Mouse (Mus musculus): ENCODE results near the gene Gdf9.

Gdf9 gene

DNA sequence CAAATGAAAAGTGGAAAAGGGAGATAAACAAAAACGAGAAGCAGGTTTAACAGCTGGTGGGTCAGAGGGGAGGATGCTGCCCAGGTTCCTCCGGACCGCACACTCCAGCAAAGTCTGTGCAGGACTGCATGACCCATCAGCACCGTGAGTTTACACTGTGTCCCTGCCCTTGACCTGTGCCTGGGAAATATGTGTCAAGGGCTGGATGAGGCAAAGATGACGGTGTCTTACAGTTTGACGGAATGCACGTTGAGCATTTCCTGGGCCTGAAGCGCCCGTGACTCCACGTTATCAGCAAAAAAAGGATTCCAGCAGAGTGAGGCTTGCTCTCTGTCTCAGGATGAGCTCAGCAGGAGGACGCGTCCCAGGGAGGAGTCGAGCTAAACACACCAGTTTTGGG, 14.7 kb downstream of the Gdf9 start:
- DNase-seq (ENCODE audit: low spot score), result no peak

DNA sequence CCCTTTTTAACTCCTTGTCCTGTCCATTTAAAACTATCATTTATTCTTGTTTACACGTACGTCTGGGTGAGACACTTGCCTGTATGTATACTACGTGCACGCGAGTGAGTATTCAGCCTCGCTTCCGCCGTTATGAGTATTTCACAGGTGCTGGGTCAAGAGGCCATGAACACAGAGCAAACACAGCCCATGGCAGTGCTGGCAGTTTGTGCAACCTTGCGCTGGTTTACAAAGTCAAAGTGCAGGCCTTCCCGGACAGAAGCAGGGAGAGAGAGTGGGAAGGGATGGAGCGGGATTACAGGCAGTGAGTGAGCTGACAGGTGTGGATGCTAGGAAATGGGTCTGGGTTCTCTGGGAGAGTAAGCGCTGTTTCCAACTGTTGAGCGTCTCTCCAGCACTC, 15.4 kb downstream of the Gdf9 start:
- no peak for DNase-seq (ENCODE audit: low spot score)

DNA sequence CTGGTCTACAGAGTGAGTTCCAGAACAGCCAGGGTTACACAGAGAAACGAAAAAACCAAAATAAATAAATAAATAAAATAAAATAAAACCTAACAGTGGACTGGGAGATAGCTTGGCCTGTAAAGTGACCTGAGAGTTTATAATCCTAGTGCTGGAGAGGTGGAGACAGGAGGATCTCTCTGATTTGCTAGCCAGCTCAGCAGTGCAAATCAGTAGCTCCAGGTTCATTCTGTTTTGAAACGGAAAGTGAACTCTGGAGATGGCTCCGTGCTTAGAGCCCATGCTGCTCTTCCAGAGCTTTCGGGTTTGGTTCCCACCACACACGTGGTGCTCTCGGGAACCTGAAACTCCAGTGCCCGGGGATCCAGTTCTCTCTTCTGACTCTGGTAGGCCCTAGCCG, 17.2 kb downstream of the Gdf9 start:
- no peak for DNase-seq (ENCODE audit: low spot score)

DNA sequence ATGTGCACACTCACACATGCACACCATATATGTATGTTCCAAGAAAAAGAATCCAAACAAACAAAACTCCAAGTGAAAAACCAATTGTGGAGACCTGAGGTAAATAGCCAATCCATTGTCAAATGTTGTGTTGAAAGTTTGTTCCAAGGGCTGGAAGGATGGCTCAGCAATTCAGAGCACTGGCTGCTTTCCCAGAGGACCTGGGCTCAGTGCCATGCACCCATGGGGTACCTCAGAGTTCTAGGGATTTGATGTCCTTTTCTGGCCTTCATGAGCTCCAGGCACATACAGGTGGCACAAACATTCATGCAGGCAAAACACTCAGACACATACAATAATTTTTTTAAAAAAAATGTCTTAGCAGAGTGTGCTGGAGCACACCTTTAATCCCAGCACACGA, 17.7 kb downstream of the Gdf9 start:
- DNase-seq (ENCODE audit: low spot score), result no peak

DNA sequence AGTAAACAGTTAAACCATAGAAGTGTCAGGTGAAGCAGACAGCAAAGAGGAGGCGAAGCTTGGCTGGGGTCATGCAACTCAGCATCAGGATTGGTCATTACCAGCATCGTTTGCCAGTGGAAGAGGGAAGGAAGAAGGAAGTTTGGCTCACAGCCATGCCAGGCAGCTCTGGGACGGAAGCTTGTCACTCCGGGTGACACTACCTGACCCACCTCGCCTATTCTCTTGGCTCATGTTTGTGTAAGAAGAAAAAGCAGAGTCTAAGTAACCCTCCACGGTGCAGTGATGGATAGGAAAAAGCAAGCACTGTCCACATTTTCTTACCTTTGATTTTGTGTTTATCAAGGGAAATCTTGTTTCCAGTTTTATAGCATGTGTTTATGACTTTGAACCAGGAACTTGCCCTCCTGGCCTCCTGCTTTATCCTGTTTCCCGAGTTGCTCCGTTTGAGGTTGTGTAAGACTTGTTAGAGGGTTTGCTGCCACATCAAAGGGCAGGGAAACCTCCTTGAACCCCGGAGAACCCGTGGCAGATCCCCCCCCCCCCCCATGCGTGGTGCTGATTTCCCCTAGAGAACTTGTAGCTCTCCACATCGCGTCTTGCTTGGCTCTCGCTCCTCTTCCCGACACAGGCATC, 19.4 kb downstream of the Gdf9 start:
- no peak for DNase-seq (ENCODE audit: low spot score)

DNA sequence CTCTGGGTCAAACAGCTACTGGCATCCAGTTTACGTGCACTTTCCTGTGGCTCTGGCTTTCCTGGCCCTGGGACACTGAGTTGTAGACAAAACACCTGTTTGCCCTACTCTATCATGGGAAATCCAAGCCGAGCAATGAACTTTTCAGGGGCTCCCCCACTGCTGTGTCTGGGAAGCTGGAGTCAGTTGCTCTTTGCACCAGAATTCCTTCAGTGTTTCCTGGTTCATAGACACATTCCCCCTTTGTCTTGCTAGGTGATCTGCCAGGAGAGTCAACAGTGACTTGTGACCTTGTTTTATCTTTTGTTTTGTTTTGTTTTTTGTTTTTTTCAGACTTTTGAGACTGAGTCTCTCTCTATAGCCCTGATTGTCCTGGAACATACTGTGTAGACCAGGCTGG, 20.5 kb downstream of the Gdf9 start:
- no peak for DNase-seq (ENCODE audit: low spot score)

DNA sequence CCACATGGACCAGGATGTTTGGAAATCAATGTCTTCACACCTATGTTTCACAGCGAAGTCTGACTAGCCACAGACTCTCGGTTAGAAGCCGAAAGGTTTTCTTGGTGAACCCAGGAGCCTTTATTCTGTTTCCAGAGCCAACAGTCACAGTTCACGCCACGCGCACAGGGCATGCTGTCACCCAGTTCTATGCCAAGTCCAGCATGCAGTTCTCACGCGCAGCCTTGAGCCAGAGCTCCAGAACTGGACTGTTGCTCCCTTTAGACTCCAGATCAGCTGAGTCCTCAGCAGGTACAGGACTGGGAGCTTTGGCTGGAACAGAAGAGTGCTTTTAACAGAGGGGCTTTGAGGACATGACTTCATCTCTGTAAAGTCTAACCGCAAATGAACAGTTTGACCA, 21.6 kb downstream of the Gdf9 start:
- no peak for DNase-seq (ENCODE audit: low spot score)

DNA sequence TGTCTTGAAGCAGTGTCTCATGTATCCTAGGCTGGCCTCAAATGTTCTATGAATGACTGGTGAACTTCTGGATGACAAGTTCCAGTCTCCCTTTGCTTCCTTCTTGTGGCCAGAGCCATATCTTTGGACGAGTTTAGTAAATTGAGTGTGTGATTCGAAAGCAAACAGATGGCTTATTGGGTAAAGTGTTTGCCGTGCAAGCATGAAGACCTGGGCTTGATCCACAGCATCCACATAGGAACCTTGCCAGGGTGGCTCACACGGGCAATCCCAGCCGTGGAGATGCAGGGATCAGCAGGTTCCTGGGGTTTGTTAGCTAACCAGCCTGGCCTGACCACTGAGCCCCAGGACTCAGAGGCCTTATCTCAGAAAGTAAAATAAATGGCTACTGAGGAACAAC, 22.2 kb downstream of the Gdf9 start:
- no peak for DNase-seq (ENCODE audit: low spot score)

DNA sequence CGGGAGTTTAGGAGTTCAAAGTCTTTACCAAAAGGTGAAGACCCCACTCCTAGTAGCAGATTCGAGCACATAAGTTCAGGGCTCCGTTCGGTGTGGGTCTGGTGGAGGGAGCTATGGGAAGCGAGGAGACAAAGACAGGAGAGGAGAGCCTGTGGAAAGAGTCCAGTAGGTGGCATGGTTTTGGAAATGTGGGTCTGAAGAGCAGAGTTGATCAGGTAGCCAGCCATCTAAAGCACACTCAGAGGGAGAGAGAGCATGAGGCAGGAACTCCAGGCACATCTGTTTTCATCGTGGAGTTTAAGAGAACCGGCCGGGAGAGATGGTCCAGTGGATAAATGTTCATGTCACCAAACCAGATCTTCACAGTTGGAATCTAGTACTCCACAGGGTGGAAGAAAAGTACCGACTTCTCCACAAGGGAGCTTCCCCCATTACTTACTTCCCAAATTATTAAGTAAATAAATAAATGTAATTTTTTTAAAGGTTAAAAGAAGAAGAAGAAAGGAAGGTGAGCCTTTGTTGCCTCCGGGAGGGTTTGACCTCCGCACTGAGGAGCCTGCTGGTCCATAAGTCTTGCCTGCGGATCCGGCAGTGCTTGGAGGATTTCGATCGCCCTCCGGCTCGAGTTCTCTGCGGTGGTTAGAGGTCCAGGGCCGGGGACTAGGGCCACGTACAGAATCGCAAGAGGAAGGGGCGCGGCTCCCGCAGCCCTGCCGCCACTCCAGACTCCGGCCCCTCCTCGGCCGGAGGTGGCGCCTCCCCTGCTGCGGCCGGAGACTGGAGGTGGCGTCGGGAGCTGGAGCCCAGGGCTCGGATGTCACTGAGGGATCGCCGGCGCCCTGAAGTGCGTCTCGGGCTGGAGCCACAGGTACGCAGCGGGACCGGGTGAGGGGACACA, 25.9 kb downstream of the Gdf9 start, which contains the start of the genes Gm10447 and Shroom1:
TSS of gene Gm10447 (minus strand) at position 637 of the 898 bp plus-strand sequence.
TSS of gene Shroom1 (plus strand) at position 732 of the 898 bp plus-strand sequence.
- DNase-seq (ENCODE audit: low spot score), result no peak

DNA sequence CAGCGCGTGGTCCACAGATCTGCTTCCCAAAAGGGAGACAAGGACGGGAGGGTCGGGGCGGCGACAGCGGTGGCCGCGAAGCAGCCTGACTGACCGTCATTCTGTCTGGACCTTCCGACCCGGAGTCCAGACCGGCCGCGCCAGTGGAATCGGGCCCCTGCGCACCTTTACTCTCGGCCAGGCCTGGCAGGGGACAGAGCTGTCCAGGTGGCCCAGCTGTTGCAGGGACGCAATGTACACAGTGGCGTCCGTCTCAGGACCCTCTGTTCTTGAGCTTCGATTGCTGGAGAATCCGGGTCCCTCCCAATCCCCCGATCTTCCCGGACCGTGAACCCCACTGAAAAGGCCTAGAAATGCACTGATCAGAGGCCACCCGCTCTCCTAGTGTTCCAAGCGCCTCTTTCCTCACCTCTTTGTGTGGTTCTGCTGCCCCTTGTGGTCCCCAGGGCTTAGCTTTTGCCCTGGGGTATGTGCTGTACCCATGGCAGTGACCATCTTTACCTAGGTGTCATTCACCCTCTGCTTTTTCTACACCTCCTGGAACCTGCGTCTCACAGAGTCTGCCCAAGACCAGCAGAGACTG, 26.6 kb downstream of the Gdf9 start:
- no peak for DNase-seq (ENCODE audit: low spot score)

DNA sequence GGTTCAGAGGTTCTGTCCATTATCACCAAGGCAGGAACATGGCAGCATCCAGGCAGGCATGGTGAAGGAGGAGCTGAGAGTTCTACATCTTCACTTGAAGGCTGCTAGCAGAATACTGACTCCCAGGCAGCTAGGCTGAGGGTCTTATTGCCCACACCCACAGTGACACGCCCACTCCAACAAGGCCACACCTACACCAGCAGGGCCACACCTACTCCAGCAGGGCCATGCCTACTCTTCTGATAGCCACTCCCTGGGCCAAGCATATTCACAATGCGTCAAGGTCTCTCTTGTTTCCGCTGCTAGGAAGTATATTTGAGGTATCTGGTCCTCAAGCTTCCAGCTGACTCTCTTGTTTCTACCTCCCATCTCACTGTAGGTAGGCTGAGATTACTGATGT, 28.2 kb downstream of the Gdf9 start:
- no peak for DNase-seq (ENCODE audit: low spot score)

DNA sequence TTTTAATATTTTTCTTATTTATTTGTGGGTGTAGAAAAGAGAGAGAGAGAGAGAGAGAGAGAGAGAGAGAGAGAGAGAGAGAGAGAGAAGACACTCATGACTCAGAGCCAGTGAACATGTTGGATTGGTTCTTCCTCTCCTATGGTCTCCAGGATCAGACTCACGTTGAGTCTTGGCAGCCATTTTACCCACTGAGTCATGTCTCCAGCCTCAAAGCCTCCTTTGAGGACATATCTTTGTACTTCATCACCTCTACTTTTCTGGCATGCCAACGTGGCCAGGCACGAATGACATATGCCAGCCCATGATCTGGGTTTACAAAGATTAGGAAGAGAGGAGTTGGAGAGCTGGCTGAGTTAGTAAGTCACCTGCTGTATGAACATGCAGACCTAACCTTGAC, 29.4 kb downstream of the Gdf9 start:
- DNase-seq (ENCODE audit: low spot score), result peak; percentile 50

DNA sequence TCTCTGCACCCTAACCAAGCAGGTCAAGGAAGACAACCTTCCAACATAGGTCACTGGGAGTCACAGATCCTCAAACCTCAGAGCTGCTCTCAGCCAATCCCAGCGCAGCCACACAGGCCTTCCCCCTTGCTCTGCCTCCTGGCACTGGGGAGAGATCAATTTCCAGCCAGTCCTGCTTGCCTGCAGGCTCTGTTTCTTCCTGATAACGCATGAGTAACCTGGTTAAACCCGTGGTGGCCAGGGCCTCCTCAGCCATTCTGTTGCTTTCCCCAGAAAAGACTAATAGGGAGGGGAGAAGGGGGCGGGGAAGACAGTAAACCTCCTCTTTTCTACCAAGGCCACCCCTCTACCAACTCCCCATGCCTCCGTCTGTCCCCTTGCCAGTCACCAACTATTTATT, 30.9 kb downstream of the Gdf9 start:
- peak; percentile 59 for DNase-seq (ENCODE audit: low spot score)

DNA sequence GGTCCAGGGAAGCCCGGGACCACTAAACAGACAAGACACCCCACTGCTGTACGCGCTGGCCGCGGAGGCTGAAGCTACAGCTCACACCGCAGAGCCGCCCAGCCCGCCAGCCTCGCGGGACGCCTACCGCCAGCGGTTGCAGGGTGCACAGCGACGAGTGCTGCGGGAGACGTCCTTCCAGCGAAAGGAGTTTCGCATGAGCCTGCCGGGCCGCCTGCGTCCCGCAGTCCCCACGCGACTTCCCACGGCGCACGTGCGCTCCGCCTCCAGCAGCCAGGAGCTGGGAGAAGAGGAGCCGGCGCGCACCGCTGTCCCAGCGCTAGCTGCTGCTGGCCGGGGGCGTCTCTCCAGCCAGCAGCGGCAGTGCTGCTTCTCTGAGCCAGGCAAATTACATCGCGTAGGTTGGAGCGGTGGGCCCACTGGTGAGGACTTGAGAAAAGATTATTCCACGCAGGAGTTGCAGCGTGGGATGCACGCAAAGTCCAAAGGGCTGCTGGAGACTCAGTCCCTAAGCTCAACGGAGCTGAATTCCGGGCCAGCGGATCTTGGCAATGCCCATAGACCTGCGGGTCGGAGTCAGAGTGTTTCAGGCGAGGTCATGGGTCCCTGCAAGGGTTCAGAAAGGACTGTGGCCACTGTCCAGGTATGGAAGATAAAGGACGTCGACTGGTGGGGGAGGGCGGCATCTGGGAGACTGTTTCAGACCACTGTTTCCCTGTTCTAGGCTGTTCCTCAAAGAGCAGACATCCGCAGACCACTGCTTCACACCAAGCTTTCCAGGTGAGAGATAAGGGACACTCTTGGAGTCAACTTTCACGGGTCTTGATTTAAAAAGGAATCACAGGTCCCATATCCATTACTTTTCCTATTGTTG, 33.0 kb downstream of the Gdf9 start:
- no peak for DNase-seq (ENCODE audit: low spot score)

DNA sequence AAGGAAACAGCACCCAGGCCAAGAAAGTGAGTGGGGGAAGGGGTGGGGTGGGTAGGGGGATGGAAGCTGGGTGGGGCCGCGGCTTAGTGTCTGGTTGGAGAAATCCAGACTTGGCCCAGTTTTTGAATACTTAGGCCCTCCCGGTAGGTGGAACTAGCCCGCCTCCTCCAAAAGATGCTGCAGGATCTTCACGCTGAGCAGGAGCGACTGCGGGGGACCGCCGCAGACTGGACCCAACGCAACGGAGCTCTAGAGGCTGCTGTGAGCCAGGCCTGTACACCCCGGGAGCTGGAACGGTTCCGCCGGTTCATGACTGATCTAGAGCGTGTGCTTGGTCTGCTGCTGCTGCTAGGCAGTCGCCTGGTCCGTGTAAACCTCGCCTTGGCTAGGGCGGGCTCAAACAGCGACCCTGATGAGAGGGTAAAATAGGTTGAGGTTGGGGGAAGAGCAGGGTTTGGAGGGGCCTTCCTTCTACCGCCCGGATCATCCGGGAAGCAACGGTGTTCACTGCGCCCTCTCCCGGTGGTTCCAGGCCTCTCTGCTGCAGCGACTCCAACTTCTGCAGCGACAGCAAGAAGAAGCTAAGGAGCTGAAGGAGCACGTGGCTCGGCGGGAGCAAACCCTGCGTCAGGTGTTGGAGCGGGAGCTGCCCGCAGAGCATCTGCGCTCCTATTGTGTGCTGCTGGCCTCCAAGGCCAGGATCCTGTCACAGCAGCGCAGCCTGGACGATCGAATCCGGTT, 35.6 kb downstream of the Gdf9 start:
- DNase-seq (ENCODE audit: low spot score), result no peak

DNA sequence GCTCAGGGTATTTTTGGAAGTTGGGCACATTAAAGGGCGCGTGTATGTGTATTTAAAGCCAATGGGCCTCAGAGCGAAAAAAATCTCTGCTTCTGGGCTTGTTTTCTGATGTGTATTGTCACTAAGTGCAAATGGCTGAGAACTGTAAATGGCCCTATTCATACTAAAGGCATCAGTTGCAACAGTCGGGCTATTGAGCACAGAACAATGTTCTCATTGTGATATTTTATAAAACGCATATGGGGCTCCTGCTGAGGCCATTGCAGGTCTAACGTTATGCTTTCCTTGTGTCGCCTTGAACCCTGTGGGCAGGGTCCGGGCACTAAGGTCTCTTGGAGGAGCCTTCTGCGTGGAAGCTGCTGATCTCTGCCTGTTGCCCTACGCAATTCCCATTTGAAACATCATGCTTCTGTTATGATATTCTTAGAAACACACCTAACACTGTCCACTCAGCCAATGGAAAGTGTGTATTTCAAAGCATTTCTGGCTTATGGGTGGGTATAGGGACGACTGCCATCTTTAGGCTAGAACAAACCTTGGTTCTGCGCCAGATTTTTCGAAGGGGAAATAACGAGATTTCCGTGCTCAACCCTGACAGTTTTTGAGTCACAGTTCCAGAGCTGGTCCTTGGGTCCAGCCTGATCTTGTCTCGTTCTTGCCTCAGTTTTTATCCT, 38.6 kb downstream of the Gdf9 start:
- DNase-seq (ENCODE audit: low spot score), result peak; percentile 22

DNA sequence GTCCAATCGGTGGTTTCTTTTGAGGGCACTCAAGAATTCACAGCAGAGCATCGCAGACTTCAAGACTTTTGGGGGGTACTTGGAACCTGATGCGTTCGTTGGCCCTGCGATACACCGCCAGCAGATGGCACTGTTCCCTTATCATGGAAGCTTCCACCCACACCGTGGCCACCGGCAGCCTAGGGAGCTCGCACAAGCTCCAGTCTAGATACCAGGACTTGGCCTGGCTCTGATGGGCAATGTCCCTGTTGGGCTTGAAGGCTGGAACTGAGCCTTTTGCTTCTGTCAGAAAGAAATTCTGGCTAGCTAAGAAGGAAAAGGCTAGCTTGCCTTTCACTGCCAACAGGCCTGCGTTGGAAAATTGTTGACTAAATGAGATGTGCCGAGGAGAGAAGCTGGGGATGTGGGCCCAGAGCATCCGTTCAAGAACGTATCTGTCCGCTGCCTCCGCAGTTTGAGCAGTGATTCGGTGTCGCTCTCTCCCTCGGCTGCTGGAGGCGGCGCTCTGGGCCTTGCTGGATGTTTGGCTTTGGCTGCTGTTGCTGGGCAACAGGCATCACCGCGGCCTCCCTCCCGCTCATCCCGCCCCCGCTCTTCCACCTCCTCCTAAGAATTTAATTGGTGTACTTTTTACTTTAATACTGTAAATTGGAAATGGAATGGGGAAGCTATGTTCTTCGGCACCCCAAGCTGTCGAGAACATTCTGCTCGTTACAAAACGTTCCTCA, 39.3 kb downstream of the Gdf9 start, which contains the start of gene Gm9837:
TSS of gene Gm9837 (minus strand) at position 512 of the 728 bp plus-strand sequence.
- DNase-seq (ENCODE audit: low spot score), result peak; percentile 97

DNA sequence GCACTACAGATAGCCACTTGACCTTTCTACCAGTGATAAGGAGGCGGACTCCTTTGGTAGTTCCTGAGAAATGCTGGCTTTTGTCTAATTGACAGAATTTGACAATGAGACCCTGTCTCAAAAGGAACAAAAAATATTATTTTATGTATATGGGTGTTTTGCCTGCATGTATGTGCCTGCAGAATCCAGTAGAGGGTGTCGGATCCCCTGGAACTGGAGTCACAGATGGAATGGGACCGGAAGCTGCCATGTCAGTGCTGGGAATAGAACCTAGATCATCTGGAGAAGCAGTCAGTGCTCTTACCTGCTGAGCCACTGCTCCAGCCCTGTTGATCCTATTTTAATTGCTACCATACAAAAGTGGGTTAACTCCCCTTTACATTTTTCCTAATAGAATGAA, 41.9 kb downstream of the Gdf9 start:
- no peak for DNase-seq (ENCODE audit: low spot score)

DNA sequence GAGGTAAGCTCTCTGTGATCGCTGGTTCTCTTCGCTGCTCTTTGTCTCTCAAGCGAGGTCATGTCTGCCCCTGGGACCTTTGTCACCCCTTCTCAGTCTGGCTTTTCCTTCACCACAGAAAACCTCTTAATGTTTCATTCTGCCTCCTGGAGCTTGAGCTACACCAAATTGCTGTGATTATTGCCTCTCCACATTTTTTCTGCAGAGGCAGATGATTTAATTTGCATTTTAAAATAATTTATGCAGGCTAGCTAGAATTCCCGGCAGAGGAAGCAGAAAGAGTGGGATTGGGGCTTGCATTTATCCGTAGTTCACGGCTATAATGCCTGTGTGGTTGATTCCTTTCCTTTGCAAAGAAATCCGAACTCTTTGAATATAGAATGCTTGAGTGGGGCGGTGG, 44.8 kb downstream of the Gdf9 start:
- no peak for DNase-seq (ENCODE audit: low spot score)

DNA sequence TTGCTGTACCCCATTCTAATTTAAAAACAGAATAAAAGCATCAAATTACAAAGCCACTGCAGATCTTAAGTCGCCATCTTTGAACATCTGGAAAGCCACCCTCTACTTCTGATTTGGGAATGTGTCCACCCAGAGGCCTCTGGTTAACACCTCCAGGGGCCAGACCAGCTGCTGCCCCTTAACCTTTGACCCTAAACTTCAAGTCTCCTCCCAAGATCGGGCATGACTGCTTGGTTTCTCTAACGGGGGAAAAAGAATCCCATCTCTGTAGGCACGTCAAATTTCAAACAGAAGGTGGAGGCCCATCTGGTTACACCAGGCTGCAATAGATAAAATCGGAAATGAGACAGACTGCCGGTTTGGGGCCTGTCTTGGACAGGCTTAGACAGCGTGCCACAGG, 47.0 kb downstream of the Gdf9 start:
- DNase-seq (ENCODE audit: low spot score), result no peak

All from MN1 (cell line).